Mouse (Mus musculus): Measurements from ENCODE around the gene 1700056E22Rik.

The 1700056E22Rik gene

GRCm38 (mm10) chr1:184034011-184034557 is at the start of gene 1700056E22Rik:
1700056E22Rik (minus strand) TSS chr1:184034301.
- DNase-seq (ENCODE audit: low spot score in 2 of 2) = peak; percentile 96 to 99

GRCm38 (mm10) chr1:184083166-184083565 is 49.1 kb upstream of the 1700056E22Rik start:
- DNase-seq (ENCODE audit: low spot score in 2 of 2) = no peak

GRCm38 (mm10) chr1:184082661-184083060 is 48.6 kb upstream of the 1700056E22Rik start:
- DNase-seq (ENCODE audit: low spot score in 2 of 2) = no peak

- DNase-seq (ENCODE audit: low spot score in 2 of 2) = no peak
Measured at GRCm38 (mm10) chr1:184079304-184079703, 45.2 kb upstream of the 1700056E22Rik start.

- DNase-seq (ENCODE audit: low spot score in 2 of 2) = no peak
Measured at GRCm38 (mm10) chr1:184076756-184077155, 42.7 kb upstream of the 1700056E22Rik start.

- DNase-seq (ENCODE audit: low spot score in 2 of 2) = no peak
Measured at GRCm38 (mm10) chr1:184076065-184076464, 42.0 kb upstream of the 1700056E22Rik start.

GRCm38 (mm10) chr1:184068971-184069370 is 34.9 kb upstream of the 1700056E22Rik start:
- no peak for DNase-seq (ENCODE audit: low spot score in 2 of 2)

- no peak for DNase-seq (ENCODE audit: low spot score in 2 of 2)
Measured at GRCm38 (mm10) chr1:184067704-184068558, 33.8 kb upstream of the 1700056E22Rik start.

- DNase-seq (ENCODE audit: low spot score in 2 of 2) = no peak
Measured at GRCm38 (mm10) chr1:184066460-184067287, 32.6 kb upstream of the 1700056E22Rik start.

- peak; percentile 34 to 60 for DNase-seq (ENCODE audit: low spot score in 2 of 2)
Measured at GRCm38 (mm10) chr1:184065589-184066361, 31.7 kb upstream of the 1700056E22Rik start.

GRCm38 (mm10) chr1:184064306-184064705 is 30.2 kb upstream of the 1700056E22Rik start:
- DNase-seq (ENCODE audit: low spot score in 2 of 2) = no peak

- no peak for DNase-seq (ENCODE audit: low spot score in 2 of 2)
Measured at GRCm38 (mm10) chr1:184061901-184062300, 27.8 kb upstream of the 1700056E22Rik start.

- DNase-seq (ENCODE audit: low spot score in 2 of 2) = no peak
Measured at GRCm38 (mm10) chr1:184060828-184061734, 27.0 kb upstream of the 1700056E22Rik start.

GRCm38 (mm10) chr1:184060381-184060780 is 26.3 kb upstream of the 1700056E22Rik start:
- DNase-seq (ENCODE audit: low spot score in 2 of 2) = no peak

- DNase-seq (ENCODE audit: low spot score in 2 of 2) = no peak
Measured at GRCm38 (mm10) chr1:184059814-184060213, 25.7 kb upstream of the 1700056E22Rik start.

GRCm38 (mm10) chr1:184058206-184058605 is 24.1 kb upstream of the 1700056E22Rik start:
- DNase-seq (ENCODE audit: low spot score in 2 of 2) = no peak

GRCm38 (mm10) chr1:184054176-184054575 is 20.1 kb upstream of the 1700056E22Rik start:
- DNase-seq (ENCODE audit: low spot score in 2 of 2) = no peak

GRCm38 (mm10) chr1:184053711-184054110 is 19.6 kb upstream of the 1700056E22Rik start:
- DNase-seq (ENCODE audit: low spot score in 2 of 2) = no peak

GRCm38 (mm10) chr1:184053141-184053540 is 19.0 kb upstream of the 1700056E22Rik start:
- no peak for DNase-seq (ENCODE audit: low spot score in 2 of 2)

GRCm38 (mm10) chr1:184052331-184052730 is 18.2 kb upstream of the 1700056E22Rik start:
- no peak for DNase-seq (ENCODE audit: low spot score in 2 of 2)

Measured in left cerebral cortex, adult 9 months (tissue).